Mouse (Mus musculus) CD8-positive naive resting alpha-beta T cell, adult 2 months (primary cell): ENCODE data around the gene Gsdma2.
A peak's percentile ranks its signal among the peaks of the same experiment; 100 is the strongest.
"Not testable (repeated sequence)": the region's sequence is repeated elsewhere in the genome, so short reads cannot be mapped to it uniquely, and the experiment has no call there.

Experiments
- DNase-seq, 2 experiments: peaks; one replicate each; pipeline ENCODE4 v3.0.0; 2022; ENCODE audit warnings: low read depth in 2 of 2, low spot score in 2 of 2

Gsdma2 gene

DNA sequence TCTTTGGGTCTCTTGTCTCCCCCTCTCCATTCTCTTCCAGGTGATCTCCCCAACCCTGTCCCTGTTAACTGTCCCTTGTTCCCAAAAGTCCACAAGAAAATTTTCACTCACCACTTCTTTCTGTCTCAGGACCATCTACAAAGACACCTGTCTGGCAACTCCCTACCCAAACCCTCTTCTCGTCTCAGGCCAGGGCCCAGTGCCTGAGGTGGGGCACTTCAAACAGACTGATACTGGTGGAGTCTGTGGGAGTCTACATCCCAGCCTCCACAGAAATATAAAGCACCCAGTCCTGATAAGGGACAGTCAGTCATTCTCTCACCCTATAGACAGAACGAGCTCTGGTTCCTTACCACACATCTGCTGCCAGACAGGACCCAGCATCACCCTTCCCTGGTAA, at the start of gene Gsdma2:
Gene Gsdma2, plus strand, starts transcription at position 301 of the 400 bp plus-strand sequence.
- DNase-seq: no peak

DNA sequence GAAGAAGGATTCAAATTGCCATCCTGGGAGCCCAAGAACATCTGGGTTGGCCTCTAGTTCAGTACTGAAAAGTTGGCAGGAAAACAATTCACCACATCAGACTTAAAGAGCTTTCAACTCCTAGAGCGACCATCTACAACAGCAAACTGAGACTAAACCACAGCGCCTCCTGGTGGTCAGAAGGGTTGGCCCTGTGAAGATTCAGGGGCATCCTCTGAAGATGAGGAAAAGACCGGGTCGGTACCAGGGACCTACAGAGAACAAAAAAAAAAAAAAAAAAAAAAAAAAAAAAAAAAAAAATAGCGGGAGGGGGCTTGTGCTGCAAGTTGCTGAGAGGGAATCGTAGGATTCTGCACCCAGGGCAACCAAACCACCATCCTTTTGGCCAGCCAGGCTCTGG, 49.2 kb upstream of the Gsdma2 start:
- peak; percentile 72 to 79 for DNase-seq

- no peak for DNase-seq
These were observed 48.6 kb upstream of the Gsdma2 start, which contains the start of gene Lrrc3c for GRCm38 (mm10) chr11:98597991-98598390. Gene Lrrc3c (plus strand): TSS chr11:98598291.

GRCm38 (mm10) chr11:98598851-98599290, 47.7 kb upstream of the Gsdma2 start:
- DNase-seq: no peak

GRCm38 (mm10) chr11:98599291-98599690, 47.3 kb upstream of the Gsdma2 start:
- DNase-seq: no peak

DNA sequence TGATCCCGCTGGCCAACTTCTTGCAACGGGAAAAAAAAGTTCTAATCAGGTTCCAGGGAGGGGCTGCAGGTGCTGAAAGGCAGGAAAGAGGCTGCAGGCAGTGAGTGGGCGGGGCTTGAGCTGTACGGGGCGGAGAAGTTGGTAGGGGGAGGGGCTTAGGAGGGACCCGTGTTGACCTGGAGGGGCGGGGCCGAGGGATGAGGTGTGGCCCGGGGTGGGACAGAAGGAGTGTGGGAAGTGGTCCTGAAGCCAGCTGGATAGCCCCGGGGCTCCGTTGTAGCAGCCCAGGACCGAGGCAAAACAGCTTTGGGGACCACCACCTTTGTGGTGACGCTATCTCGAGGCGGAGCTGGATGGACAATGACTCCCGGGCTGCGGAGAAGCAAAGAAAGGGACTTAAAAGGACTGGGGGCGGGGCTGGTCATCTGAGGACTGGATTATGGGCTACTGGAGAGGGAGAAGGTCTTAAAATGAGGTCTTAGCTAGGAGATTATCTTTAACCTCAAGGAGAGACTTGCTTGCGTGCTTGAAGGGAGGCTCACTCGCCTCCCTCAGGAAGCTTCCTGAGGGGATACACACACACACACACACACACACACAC, 44.4 kb upstream of the Gsdma2 start:
- no peak for DNase-seq

- DNase-seq: no peak
These were observed 42.6 kb upstream of the Gsdma2 start for GRCm38 (mm10) chr11:98603953-98604352.

DNA sequence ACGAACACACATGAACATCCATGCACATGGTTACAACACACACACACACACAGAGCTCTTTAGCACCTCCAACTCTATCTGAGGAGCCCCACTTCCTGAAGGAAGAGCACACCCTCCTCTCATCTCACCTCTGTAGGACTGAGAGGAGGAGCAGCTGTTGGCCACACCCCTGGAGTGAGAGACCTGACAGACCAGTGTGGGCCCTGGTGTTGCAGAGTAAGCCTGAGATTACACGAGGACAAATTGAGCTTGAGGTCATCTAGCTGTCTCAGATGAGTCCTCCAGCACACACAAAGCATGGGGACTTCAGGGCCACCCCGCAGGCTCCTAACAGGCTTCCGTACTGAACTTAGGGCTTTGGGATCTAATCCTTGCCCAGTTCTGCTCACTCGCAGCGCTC, 41.6 kb upstream of the Gsdma2 start:
- DNase-seq: not testable (repeated sequence)

DNA sequence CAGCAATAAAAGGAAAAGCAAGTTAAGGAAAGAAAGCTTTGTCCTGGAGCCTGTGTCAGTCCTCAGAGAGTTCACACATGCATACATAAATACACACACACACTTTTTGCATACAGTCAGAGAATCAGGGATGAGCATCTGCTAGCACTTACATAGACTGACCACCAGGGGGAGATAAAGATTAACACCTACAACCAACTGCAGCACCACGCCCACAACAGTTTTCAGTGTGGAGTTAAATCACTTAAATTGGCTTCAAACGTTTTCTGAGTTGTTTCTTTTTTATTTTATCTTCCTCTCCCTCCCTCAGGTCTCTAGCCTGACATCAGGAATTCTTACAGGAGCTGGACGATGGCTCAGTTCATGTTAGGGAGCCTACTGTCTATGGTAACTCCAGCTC, 39.8 kb upstream of the Gsdma2 start:
- peak in 1 of 2 experiments; percentile 54 for DNase-seq

DNA sequence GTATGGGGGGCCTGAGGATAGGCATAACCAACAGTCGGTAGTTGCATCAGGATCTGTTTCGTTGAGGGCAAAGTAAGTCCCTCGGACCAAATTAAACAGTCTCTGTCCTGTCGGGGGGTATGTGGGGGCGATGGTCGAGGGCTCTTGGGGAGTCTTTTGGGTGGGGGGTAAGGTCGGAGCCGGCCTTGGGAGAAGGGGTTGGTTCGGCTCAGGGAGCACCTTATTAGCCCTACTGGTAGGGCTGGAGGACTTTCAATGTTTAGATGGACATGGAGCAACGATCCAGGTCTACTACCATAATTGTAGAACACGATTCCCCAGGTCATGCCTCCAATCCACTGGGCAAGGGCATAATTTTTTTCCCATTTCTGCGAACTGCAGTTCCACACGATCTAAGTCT, 25.8 kb upstream of the Gsdma2 start:
- no peak for DNase-seq

DNA sequence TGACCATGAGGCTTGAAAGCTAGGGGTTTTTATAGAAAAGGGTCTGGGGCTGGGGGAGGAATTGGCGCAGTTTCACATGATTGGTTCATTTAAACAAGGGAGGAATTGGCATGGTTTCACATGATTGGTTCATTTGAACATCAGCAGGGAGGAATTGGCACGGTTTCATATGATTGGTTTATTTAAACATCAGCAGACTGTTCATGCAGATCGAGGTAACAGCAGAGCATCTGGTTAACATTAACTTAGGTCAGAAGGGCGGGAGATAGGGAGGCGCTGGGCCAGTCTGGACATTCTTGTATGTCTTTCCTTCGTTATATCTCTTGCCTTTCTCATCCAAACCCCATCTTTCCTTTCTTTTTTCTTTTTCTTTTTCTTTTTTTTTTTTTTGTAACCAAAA, 22.6 kb upstream of the Gsdma2 start:
- not testable (repeated sequence) for DNase-seq

DNA sequence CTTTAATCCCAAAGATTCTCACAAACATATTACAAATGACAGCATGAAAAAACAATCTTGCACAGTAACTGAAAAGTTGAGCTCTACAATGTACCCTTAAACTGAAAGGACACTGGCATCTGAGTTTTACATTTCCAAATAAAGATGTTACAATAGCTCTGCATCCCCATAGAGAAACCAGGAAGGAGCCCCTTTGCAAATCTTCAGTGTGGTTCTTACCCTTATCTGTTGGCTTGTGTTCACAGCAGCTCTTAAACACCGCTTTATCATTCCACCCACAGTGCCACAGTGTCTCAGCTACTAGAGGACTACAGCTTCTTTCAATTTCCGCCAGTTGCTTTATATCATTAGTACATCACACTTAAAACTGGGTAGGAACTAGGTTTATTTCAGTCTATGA, 22.2 kb upstream of the Gsdma2 start:
- DNase-seq: not testable (repeated sequence)

DNA sequence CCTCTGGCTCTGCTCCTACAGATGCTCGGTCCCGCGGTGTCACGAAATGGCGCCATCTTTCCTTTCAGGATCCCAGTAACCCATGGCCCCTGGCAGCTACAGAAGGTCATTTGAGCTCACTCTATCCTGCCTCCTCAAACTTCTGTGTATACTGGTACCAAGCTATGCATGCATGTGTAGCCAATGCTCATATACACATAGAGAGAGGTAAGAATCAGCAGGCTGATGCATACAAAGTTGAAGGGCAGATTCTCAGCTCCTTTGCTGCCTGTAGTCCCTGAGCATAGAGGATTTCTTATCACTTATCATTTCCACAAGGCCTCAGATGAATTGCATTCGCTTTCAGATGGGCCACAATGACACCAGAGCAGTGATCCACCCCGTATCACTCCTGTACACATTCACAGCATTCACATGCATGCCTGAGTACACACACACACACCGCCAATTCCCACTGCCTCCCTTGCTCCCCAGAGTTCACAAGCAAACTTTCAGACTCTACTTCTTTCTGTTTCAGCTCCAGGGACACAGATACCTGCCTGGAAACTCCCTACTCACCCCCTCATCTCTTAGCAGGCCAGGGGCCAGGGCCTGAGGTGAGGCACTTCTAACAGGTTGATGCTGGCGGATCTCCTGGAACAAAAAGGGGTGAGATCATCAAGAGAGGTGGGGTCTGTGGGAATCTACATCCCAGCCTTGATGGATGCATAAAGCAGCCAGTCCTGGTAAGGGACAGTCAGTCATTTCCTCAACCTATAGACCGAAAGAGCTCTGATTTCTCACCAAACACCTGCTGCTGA, 20.7 kb upstream of the Gsdma2 start, which contains the start of the genes Gm12355 and Gsdma3:
Gene Gm12355, minus strand, starts transcription at position 51 of the 800 bp plus-strand sequence.
Gene Gsdma3, plus strand, starts transcription at position 750 of the 800 bp plus-strand sequence.
- DNase-seq: no peak

- no peak for DNase-seq
These were observed 17.9 kb upstream of the Gsdma2 start for GRCm38 (mm10) chr11:98628706-98629105.

DNA sequence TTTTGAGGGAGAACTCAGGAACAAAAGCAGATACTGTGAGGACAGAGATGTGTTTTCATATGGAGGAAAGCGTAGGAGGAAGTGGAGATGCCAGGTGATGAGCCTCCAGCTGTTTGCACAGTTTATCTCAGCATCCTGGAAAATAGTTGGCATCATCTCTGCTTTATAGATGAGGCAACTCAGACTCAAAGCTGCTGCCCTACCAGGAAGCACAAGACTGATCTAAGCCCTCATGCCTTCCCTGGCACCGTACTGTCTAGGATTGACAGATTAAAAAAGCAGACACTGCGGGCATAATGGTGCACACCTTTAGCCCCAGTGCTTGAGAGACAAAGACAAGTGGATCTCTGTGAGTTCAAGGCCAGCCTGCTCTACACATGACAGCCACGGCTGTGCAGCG, 15.9 kb upstream of the Gsdma2 start:
- no peak for DNase-seq

- peak; percentile 25 to 37 for DNase-seq
These were observed 11.1 kb upstream of the Gsdma2 start for GRCm38 (mm10) chr11:98635312-98635970.

DNA sequence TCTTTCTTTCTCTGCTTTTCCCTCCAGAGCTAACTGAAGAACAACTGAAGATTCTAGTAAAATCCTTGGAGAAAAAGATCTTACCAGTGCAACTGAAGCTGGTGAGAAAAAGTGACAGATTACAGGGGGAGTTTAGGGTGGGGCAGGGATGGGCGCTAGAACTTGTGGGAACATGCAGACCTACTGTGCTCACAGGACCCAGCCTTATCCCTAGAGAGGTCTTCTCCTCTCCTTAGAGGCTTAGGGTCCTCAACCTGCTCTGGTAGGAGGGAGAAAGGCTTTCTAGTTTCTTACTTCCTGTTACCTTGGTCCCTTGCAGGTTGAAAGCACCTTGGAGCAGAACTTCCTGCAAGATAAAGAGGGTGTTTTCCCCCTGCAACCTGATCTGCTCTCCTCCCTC, 9.1 kb upstream of the Gsdma2 start:
- DNase-seq: no peak

DNA sequence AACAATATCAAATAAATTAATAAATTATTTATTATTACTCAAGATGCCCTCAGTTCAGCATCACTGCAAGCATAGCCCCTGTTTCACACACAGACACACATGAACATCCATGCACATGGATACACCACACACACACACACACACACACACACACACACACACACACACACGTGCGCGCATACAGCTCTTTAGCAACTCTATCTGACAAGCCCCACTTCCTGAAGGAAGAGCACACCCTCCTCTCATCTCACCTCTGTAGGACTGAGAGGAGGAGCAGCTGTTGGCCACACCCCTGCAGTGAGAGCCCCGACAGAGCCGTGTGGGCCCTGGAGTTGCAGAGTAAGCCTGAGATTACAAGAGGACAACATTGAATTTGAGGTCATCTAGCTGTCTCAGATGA, 6.5 kb upstream of the Gsdma2 start:
- DNase-seq: no peak

- no peak for DNase-seq
These were observed 1.8 kb upstream of the Gsdma2 start for GRCm38 (mm10) chr11:98644757-98645156.

GRCm38 (mm10) chr11:98645946-98646345, 613 bp upstream of the Gsdma2 start:
- DNase-seq: no peak

DNA sequence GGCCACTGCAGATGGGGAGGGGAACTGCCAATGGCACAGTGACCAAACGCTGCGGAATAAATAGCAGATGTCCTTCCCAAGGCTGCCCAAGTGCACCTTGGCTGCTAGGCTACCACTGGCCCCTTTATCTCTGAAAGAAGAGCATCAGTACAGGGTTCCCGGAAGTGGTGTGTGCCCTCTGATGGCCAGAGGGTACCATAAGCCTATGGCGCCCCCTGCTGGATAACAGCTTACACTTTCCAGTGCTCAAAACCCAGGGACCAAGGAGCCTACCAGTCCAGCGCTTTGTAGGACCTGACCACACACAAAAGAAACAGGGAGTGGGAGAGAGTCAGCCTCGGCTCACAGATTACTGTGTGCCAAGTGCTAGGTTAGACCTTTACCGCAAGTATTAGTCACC, 8.5 kb downstream of the Gsdma2 start:
- peak; percentile 48 to 54 for DNase-seq

DNA sequence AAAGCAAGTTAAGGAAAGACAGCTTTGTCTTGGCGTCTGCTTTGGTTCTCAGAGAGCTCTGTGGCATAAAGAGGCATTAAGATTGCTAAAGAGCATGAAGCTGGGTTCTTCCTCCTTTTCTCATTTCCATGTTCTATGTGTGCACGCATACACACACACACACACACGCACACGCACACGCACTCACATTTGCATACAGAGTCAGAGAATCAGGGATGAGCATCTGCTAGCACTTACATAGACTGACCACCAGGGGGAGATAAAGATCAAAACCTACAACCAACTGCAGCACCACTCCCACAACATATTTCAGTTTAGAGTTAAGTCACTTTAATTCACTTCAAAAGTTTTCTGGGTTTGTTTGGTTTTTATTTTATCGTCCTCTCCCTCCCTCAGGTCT, 14.0 kb downstream of the Gsdma2 start:
- DNase-seq: peak; percentile 28 to 62
